Mouse (Mus musculus) cerebellum, postnatal 14 days (tissue): ENCODE results near the gene Npcd.

Source experiments
- DNase-seq, 2 experiments: peaks; one replicate each; pipeline ENCODE4 v3.0.0; 2021; ENCODE audit warnings: mixed read lengths in 2 of 2

The Npcd gene

DNA sequence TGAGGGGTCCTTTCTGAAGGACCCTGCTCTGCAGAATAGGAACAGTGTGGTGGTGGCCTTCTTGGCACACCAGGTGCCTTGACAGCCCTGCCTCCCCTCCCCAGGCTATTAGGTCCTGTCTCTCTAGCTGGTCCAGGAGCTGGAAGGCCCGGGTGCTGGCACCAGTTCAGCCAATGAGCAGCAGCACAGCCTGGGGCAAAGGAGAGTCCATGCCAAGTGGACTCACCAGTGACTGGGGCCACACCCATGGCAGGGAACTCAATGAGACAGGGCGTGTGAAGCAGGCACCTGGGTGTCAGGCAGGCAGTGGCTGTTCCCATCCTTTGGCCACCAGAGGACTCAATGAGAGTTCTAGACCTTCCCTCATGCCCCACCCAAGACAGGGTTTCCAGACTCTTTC lies 68.7 kb downstream of the Npcd start:
- peak; percentile 73 to 76 for DNase-seq

GRCm38 (mm10) chr15:79764539-79765267 lies 69.3 kb downstream of the Npcd start:
- peak in 1 of 2 experiments; percentile 71 for DNase-seq

DNA sequence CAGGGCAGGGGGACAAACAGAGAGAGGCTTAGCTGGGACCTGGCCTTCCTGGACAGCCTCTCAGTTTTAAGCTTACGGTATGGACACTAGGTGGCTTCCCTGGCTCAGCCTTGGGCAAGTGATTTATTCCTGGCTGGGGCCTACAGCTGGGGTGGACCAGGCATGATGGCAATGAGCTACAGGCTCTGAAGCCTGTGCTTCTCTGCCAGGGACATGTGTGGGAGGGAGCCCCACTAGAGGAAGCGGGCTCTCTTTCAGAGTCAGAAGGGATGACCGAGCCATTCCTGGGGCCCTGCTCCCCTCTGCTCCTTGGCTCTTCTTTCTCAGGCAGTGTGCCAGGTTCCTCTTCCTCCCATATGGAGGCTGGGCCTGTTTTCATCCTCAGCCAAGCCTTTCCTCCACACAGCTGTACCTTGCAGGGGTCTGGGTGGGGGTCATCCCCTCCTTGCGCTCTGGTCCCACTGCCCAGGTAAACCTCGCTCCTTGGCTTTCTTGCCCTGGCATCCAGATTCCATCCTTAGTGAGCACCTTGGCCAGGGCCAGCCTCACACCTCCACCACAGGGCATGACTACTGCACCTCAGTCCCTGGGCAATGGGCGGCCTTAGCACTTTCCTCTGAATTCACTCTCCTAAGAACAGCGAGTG lies 70.3 kb downstream of the Npcd start:
- DNase-seq: peak; percentile 73 to 81

GRCm38 (mm10) chr15:79763001-79763400 lies 71.0 kb downstream of the Npcd start:
- no peak for DNase-seq

- no peak for DNase-seq
Measured at GRCm38 (mm10) chr15:79760956-79761355, 73.1 kb downstream of the Npcd start.

DNA sequence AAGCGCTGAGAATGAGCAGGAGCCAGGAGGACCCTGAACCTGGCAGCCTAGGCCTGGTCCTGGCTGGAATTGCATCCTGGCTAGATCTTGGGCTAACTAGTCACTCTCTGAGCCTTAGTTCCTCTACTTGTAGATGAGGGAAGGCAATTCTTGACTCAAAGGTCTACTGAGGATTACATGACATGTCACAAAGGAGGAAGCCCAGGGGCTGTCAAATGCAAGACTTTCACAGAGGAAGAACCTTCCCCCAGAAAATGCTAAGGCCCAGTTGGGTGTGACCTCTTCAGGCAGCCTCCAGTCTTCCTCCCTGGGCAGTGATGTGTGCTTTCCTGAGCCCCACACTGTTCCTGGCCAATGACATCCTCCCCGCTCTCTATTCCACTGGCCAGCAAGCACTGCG lies 76.9 kb downstream of the Npcd start:
- DNase-seq: no peak

DNA sequence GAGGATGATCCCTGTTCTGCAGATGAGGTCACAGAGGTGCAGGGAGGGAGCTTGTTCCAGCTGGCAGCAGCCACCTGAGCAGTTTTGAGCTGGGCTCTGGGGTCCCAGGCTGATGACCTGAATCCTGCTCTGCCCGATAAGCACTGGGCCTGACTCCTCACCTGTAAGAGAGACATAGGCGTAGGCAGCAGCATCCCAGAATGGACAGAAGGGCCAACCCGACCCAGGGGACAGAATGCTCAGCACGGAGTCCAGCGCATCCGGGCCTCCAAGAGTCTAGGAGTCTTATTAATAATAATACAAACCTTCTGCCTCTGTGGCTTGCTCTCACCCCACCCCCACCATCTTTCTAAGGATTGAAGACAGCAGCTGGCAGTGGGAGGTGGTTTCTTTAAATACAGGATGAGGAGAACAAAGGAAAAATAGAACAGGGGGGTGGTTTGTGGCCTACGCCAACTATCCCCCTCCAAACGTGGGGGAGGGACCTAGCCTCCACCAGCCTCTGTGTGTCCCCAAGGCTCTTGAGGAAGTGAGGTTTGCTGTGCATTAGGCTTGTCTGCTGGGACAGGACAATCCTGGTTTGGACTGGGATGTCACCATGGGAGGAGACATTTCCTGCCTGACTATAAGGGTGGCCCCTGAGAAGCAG lies 77.9 kb downstream of the Npcd start:
- DNase-seq: no peak

- no peak for DNase-seq
Measured at GRCm38 (mm10) chr15:79755176-79755575, 78.9 kb downstream of the Npcd start.

- no peak for DNase-seq
Measured at GRCm38 (mm10) chr15:79753873-79754272, 80.2 kb downstream of the Npcd start.

GRCm38 (mm10) chr15:79753420-79753752 lies 80.7 kb downstream of the Npcd start:
- DNase-seq: no peak

DNA sequence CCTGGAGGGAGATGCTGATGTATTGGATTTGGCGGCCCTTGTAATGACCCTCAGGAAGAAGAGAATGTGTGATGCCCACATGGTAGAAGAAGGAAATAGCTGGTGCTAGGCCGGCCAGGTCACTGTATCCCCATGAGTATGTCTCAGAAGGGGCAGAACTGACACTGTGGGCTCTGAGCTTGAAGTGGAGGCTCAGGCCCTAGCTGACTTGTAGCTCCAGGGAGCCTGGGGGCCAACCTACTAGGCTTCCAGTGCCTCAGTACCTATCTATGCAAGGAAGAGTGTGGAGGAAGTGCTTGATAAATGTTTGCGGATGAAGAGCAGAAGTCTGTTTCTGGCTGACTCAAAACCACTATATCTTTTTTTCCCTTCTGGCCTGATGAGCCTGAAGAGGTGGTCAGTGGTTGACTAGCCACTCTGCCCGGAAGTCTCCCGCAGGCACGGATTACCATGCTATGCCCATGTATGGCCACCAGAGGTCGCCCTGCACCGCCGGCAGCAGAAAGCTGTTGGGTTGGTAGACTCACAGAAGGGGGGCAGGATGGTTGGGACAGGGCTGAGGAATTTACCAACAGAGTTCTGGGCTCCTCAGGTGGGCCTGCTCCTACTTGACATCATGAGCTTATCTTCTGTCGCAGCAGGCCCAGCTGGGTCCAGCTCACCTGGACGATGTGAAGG lies 81.2 kb downstream of the Npcd start:
- peak; percentile 87 to 88 for DNase-seq

DNA sequence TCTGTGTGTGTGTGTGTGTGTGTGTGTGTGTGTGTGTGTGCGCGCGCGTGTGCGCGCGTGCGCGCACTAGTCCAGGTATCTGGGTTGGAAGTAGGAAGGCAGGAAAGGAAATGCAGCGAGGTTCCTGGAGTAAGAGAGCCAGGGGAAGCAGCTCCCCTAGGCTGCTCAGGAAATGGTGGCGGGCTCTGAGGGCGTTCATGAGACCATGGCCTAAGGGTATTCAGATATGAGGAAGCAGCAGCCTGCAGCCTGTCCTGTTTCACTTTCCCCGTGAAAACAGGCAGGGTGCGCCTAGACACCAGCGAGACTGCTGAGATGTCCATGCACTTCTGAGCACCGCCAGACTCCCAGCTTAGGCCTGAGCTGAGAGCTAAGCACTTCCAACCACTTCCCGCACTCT lies 82.3 kb downstream of the Npcd start:
- no peak for DNase-seq

GRCm38 (mm10) chr15:79750266-79750665 lies 83.8 kb downstream of the Npcd start:
- no peak for DNase-seq

DNA sequence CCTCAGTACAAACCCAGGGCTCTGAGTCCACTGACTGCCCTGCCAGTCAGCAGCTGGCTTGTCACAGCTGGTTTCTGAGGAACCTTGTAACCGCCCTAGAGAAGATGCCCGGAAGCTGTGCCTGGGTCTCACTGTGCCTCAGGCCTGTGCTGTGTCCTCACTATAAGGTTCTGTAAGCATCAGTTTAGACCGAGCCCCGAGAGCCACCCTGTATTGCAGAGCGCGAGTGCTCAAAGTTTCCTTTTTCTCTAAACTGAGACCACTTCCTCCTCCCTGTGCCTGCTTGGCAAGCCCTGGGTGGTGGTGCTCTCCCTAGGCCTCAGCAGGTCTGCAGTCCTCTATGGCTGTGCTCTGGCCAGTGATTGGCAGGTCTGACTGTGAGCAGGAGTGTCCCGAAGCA lies 84.9 kb downstream of the Npcd start:
- DNase-seq: no peak

GRCm38 (mm10) chr15:79747998-79748397 lies 86.0 kb downstream of the Npcd start:
- DNase-seq: peak; percentile 58 to 74

- no peak for DNase-seq
Measured at GRCm38 (mm10) chr15:79745883-79746282, 88.2 kb downstream of the Npcd start.

GRCm38 (mm10) chr15:79745312-79745711 lies 88.7 kb downstream of the Npcd start:
- no peak for DNase-seq

GRCm38 (mm10) chr15:79744742-79745141 lies 89.3 kb downstream of the Npcd start:
- no peak for DNase-seq

DNA sequence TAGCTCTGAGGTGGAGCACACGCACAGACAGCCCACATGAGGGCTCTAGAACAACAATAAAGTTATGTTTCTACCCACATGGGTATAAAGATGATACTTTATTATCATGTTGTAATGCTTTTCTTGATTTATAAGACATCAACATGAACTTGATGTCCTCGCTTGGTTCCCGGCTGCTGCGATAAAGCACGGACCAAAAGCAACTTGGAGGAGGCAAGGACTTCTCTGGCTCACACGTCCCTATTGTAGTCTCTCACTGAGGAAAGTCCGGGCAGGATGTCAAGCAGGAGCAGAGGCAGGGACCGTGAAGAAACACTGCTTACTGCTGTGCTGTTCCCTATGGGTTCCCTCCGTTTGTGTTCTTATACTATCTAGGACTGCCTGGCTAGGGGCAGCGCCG lies 90.0 kb downstream of the Npcd start:
- no peak for DNase-seq

DNA sequence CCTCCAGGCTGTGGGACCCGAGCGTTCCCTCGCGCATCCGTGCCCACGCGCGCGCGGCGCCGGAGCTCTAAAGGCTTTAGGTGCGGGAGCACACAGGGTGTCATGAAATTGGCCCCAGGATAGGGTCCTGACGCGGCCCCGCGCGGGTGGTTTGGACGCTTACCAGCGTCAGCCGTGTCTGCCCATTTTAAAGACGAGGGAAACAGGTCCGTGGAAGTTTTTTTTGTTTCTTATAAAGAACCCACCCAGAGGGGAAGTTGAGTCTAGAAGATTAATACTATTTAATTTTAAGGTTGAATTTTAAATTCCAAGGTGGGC lies 91.4 kb downstream of the Npcd start:
- no peak for DNase-seq

GRCm38 (mm10) chr15:79741921-79742705 lies 91.9 kb downstream of the Npcd start, which contains the start of gene Sun2:
Sun2 (minus strand) TSS chr15:79742536.
- DNase-seq: peak; percentile 96 to 98

DNA sequence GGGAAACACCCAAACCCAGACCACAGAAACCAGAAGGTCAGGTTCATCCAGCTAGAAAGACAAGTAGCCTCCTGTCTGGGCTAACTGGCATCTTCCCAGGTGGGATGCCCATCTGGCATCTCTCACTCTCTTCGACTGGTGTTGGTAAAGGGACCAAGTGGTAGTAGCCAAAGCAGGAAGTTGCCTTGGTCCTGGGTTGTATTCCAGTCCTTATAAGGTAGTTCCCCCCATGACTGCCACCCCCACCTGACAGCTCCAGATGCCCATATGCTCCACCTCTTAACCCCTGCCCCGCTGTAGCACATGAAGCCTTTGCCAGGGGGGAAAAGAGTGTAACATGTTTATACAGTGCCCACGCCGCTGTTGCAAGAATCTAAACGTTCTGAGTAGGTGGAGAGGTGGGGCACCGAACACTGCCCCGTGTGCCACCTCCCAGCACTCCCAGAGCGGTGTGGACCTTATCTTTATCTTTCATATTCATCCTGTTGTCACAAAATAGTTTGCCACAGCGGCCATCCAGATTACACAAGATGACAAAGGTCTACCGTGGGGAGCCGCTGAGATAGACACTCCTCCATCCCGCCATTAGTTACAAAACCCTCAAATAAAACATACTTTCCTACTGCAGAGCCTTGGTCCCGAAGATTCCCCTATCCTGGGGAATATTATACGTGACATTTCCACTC lies 92.7 kb downstream of the Npcd start:
- peak; percentile 70 to 71 for DNase-seq
